Mouse (Mus musculus): ENCODE data around the gene Kif1c. TPM values are rescaled to one million over a fixed set of nuclear protein-coding genes. Genes with fewer than 3 reads are reported as not detected.
A peak's percentile ranks its signal among the peaks of the same experiment; 100 is the strongest.

Kif1c gene
- polyA plus RNA-seq, 1 experiment from 2014 or later = 1.1 TPM

DNA sequence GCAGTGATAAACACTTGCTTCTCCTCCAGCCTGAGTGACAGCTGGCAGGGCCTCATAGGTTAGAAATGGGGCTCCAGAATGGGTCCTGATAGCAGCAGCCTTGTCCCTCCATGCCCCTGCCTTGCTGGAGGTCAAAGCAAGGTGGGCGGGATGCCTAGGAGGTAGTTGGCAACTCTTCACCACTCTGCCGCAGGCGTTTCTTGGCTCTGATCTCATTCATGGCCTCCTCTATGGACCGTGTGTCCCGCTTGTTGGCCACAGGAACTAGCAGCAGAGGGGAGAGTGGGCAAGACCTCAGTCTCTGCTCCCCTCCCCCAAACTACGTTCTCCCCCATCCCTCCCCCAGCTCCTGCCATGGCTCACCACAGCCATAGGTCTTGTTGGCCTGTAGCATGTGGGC, 36.4 kb upstream of the Kif1c start:
- no peaks in the 10 kb centered on the region for H3K9me3 ChIP-seq (replicated peaks; ENCODE audit: control insufficient read depth, low read length)
- peaks cover 24% of the 10 kb centered on the region for H3K36me3 ChIP-seq (ENCODE audit: control insufficient read depth, insufficient read depth)
- no peak overlapping the region for H3K4me2 ChIP-seq (ENCODE audit: low read depth, low read length)
- H3K27ac ChIP-seq (ENCODE audit: low read length) = no peak overlapping the region
- H3K4me1 ChIP-seq (ENCODE audit: control insufficient read depth, low read depth, low read length) = peaks cover 13% of the 10 kb centered on the region
- no peak for ATAC-seq (ENCODE audit: low read depth)
- 81% methylated on average over 6 of the region's 6 CpGs for WGBS (ENCODE audit: insufficient replicate concordance)
- H3K27me3 ChIP-seq (ENCODE audit: control insufficient read depth, insufficient read depth, low read depth, low read length) = no peaks in the 10 kb centered on the region
- H3K4me3 ChIP-seq (ENCODE audit: low read depth, low read length) = no peak overlapping the region
- H3K9ac ChIP-seq (ENCODE audit: low read depth, low read length) = no peak overlapping the region

DNA sequence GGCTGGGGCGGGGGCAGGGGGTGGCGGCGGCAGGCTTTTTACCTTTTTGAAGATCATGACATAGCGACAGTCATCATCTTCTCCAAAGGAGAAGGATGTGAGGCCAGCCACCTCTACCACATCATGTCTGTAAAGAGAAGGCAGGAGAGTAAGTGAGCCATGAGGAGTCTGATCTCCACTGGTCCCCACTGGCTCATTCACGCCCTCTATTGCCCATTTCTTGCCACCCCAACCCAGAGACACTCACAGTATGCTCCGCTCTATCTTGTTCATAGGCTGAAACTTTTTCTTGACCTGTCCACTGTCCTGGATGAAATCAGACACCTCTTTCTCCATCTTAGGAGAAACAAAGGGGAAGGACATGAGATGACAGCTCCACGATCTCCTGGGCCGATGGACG, 35.6 kb upstream of the Kif1c start:
- 83% methylated on average over 9 of the region's 9 CpGs for WGBS (ENCODE audit: insufficient replicate concordance)
- Histone ChIP-seq H3K4me2 (ENCODE audit: low read depth, low read length) (no peak overlapping the region), H3K27ac (ENCODE audit: low read length) (no peak overlapping the region), H3K9ac (ENCODE audit: low read depth, low read length) (no peak overlapping the region), H3K9me3 (replicated peaks; ENCODE audit: control insufficient read depth, low read length) (no peaks in the 10 kb centered on the region), H3K4me1 (ENCODE audit: control insufficient read depth, low read depth, low read length) (peaks cover 13% of the 10 kb centered on the region), H3K4me3 (ENCODE audit: low read depth, low read length) (no peak overlapping the region), H3K27me3 (ENCODE audit: control insufficient read depth, insufficient read depth, low read depth, low read length) (no peaks in the 10 kb centered on the region), H3K36me3 (ENCODE audit: control insufficient read depth, insufficient read depth) (peaks cover 24% of the 10 kb centered on the region)
- ATAC-seq (ENCODE audit: low read depth) = no peak

DNA sequence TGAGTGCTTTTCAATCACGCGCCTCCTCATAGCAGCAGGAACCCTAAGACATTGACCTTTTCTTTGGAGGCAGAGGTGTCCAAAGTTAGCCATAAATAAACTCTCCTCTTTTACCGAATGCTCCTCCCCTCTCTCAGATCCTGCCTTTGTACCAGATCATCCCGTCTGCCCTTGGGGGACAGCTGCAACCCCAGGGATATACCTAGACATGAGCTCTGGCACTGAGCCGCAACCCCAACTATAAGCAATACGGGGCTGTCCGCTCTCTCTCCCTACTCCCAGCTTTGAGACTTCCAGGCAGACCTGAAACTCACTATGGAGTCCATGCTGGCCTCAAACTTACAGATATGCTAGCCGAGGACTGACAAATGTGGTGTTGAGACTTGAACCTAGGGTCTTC, 33.7 kb upstream of the Kif1c start:
- Histone ChIP-seq H3K9ac (ENCODE audit: low read depth, low read length) (no peak overlapping the region), H3K27ac (ENCODE audit: low read length) (no peak overlapping the region), H3K9me3 (replicated peaks; ENCODE audit: control insufficient read depth, low read length) (no peaks in the 10 kb centered on the region), H3K27me3 (ENCODE audit: control insufficient read depth, insufficient read depth, low read depth, low read length) (no peaks in the 10 kb centered on the region), H3K36me3 (ENCODE audit: control insufficient read depth, insufficient read depth) (peaks cover 24% of the 10 kb centered on the region), H3K4me2 (ENCODE audit: low read depth, low read length) (0 out of 2 replicates have a peak overlapping the region, but pooled peaks have one; percentile 98), H3K4me1 (ENCODE audit: control insufficient read depth, low read depth, low read length) (peaks cover 22% of the 10 kb centered on the region), H3K4me3 (ENCODE audit: low read depth, low read length) (no peak overlapping the region)
- ATAC-seq (ENCODE audit: low read depth) = no peak
- 80% methylated on average over 8 of the region's 8 CpGs for WGBS (ENCODE audit: insufficient replicate concordance)

- peaks cover 20% of the 10 kb centered on the region for H3K36me3 ChIP-seq (ENCODE audit: control insufficient read depth, insufficient read depth)
- peak overlapping the region; percentile 57 for H3K9ac ChIP-seq (ENCODE audit: low read depth, low read length)
- peaks cover 27% of the 10 kb centered on the region for H3K4me1 ChIP-seq (ENCODE audit: control insufficient read depth, low read depth, low read length)
- H3K27me3 ChIP-seq (ENCODE audit: control insufficient read depth, insufficient read depth, low read depth, low read length) = no peaks in the 10 kb centered on the region
- peak overlapping the region; percentile 81 for H3K4me3 ChIP-seq (ENCODE audit: low read depth, low read length)
- no peak for ATAC-seq (ENCODE audit: low read depth)
- 63% methylated on average over 14 of the region's 14 CpGs for WGBS (ENCODE audit: insufficient replicate concordance)
- no peaks in the 10 kb centered on the region for H3K9me3 ChIP-seq (replicated peaks; ENCODE audit: control insufficient read depth, low read length)
- peak overlapping the region; percentile 95 for H3K27ac ChIP-seq (ENCODE audit: low read length)
- peak overlapping the region; percentile 98 for H3K4me2 ChIP-seq (ENCODE audit: low read depth, low read length)
Measured at GRCm38 (mm10) chr11:70667271-70668150, 32.8 kb upstream of the Kif1c start.

GRCm38 (mm10) chr11:70668335-70668770, 32.0 kb upstream of the Kif1c start:
- H3K36me3 ChIP-seq (ENCODE audit: control insufficient read depth, insufficient read depth) = peaks cover 14% of the 10 kb centered on the region
- peaks cover 27% of the 10 kb centered on the region for H3K4me1 ChIP-seq (ENCODE audit: control insufficient read depth, low read depth, low read length)
- under 1% methylated on average over 15 of the region's 15 CpGs for WGBS (ENCODE audit: insufficient replicate concordance)
- peak overlapping the region; percentile 57 for H3K9ac ChIP-seq (ENCODE audit: low read depth, low read length)
- no peaks in the 10 kb centered on the region for H3K27me3 ChIP-seq (ENCODE audit: control insufficient read depth, insufficient read depth, low read depth, low read length)
- peak overlapping the region; percentile 81 for H3K4me3 ChIP-seq (ENCODE audit: low read depth, low read length)
- no peaks in the 10 kb centered on the region for H3K9me3 ChIP-seq (replicated peaks; ENCODE audit: control insufficient read depth, low read length)
- H3K27ac ChIP-seq (ENCODE audit: low read length) = peak overlapping the region; percentile 95
- H3K4me2 ChIP-seq (ENCODE audit: low read depth, low read length) = peak overlapping the region; percentile 98
- ATAC-seq (ENCODE audit: low read depth) = peak; percentile 49

DNA sequence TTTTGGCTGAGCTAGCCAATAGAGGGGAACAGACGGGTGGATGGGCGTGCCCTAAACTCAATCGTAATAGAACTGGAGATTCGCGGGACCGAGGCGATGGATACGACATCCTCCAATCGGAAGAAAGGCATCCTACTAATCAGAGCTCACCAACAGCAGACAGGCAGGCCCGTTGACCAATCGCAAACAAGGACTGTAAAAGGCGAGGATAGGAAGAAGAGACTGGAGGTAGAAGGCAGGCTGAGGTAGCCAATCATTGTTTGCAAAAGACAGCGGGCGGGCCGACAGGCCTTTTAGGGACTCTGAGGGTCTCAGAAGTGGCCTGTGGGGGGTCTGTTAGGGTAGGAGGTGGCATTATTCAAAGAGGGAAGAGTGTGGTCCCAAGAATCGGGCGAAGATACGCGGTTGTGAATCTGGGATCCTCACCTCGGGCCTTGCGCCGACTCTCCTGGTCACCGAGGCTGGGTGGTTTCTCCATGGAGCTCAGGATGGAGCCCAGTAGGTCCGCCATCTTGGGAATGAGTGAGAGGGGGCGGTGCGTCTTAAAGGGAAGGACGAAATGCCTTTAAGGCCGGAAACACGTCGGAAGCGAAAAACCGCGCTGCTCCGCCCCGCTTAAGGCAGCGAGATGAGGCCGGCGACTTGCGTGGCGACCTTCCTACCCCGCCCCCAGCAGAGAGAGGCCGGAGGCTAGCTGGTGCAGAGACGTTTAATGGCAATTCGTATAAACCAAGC, 31.4 kb upstream of the Kif1c start, which contains the start of gene Spag7:
TSS of gene Spag7 (minus strand) at position 646 of the 735 bp plus-strand sequence.
- Histone ChIP-seq H3K4me3 (ENCODE audit: low read depth, low read length) (peak within 1 kb of the TSS; percentile 81), H3K4me1 (ENCODE audit: control insufficient read depth, low read depth, low read length) (peaks cover 27% of the 10 kb centered on the region), H3K9ac (ENCODE audit: low read depth, low read length) (peak within 1 kb of the TSS; percentile 84), H3K36me3 (ENCODE audit: control insufficient read depth, insufficient read depth) (peaks cover 10% of the 10 kb centered on the region), H3K27me3 (ENCODE audit: control insufficient read depth, insufficient read depth, low read depth, low read length) (no peaks in the 10 kb centered on the region), H3K27ac (ENCODE audit: low read length) (peak within 1 kb of the TSS; percentile 98), H3K9me3 (replicated peaks; ENCODE audit: control insufficient read depth, low read length) (no peaks in the 10 kb centered on the region), H3K4me2 (ENCODE audit: low read depth, low read length) (peak within 1 kb of the TSS; percentile 98)
- WGBS (ENCODE audit: insufficient replicate concordance) = under 1% methylated on average over 44 of the region's 44 CpGs
- peak; percentile 91 for ATAC-seq (ENCODE audit: low read depth)

GRCm38 (mm10) chr11:70669582-70670345, 30.6 kb upstream of the Kif1c start:
- peak overlapping the region; percentile 98 for H3K4me2 ChIP-seq (ENCODE audit: low read depth, low read length)
- 1% methylated on average over 31 of the region's 31 CpGs for WGBS (ENCODE audit: insufficient replicate concordance)
- H3K9ac ChIP-seq (ENCODE audit: low read depth, low read length) = peak overlapping the region; percentile 84
- peak; percentile 1; the same call in 1 of the 2 replicates for ATAC-seq (ENCODE audit: low read depth)
- no peaks in the 10 kb centered on the region for H3K27me3 ChIP-seq (ENCODE audit: control insufficient read depth, insufficient read depth, low read depth, low read length)
- peak overlapping the region; percentile 98 for H3K27ac ChIP-seq (ENCODE audit: low read length)
- 0 out of 2 replicates have a peak, but pooled peaks cover 2% of the 10 kb centered on the region for H3K36me3 ChIP-seq (ENCODE audit: control insufficient read depth, insufficient read depth)
- no peaks in the 10 kb centered on the region for H3K9me3 ChIP-seq (replicated peaks; ENCODE audit: control insufficient read depth, low read length)
- H3K4me1 ChIP-seq (ENCODE audit: control insufficient read depth, low read depth, low read length) = peaks cover 27% of the 10 kb centered on the region
- peak overlapping the region; percentile 81 for H3K4me3 ChIP-seq (ENCODE audit: low read depth, low read length)

- Histone ChIP-seq H3K4me3 (ENCODE audit: low read depth, low read length) (peak overlapping the region; percentile 81), H3K4me1 (ENCODE audit: control insufficient read depth, low read depth, low read length) (peaks cover 27% of the 10 kb centered on the region), H3K27me3 (ENCODE audit: control insufficient read depth, insufficient read depth, low read depth, low read length) (no peaks in the 10 kb centered on the region), H3K27ac (ENCODE audit: low read length) (peak overlapping the region; percentile 98), H3K9ac (ENCODE audit: low read depth, low read length) (peak overlapping the region; percentile 84), H3K9me3 (replicated peaks; ENCODE audit: control insufficient read depth, low read length) (no peaks in the 10 kb centered on the region), H3K4me2 (ENCODE audit: low read depth, low read length) (peak overlapping the region; percentile 98), H3K36me3 (ENCODE audit: control insufficient read depth, insufficient read depth) (no peaks in the 10 kb centered on the region)
- no peak for ATAC-seq (ENCODE audit: low read depth)
- 61% methylated on average over 14 of the region's 14 CpGs for WGBS (ENCODE audit: insufficient replicate concordance)
Measured at GRCm38 (mm10) chr11:70670483-70670882, 29.9 kb upstream of the Kif1c start.

Measured in liver, embryonic 16.5 days (tissue).